Mouse (Mus musculus) MEL (cell line): Measurements from ENCODE around the gene Mtg2. TPM values are rescaled to one million over a fixed set of nuclear protein-coding genes. Genes with fewer than 3 reads are reported as not detected.

Experiments used
- DNase-seq: peaks from one replicate; pipeline ENCODE4 v3.0.0; 2011; ENCODE audit warnings: low read depth, low spot score
- H3K27ac ChIP-seq: 2 replicates; pipeline ENCODE4 v1.5.1; 2012; ENCODE audit warnings: low read depth, mild to moderate bottlenecking, control low read depth, low read length, moderate library complexity; ENCODE audit not compliant: control insufficient read depth
- H3K27me3 ChIP-seq, 2 experiments: fragments of 150-350 bp in 1 of 2; sonication (generic) in 1 of 2; 2 replicates each; pipeline ENCODE4 v1.6.1; 2012; ENCODE audit warnings: low read length in 2 of 2, mild to moderate bottlenecking in 2 of 2, improper control_type of control experiment in 1 of 2, moderate library complexity in 1 of 2; ENCODE audit not compliant: insufficient read depth in 2 of 2, control insufficient read depth in 1 of 2
- H3K36me3 ChIP-seq, 2 experiments: 2 replicates each; pipeline ENCODE4 v1.6.1; 2012 to 2014; ENCODE audit warnings: low read length in 2 of 2, improper control_type of control experiment in 1 of 2, inconsistent platforms in 1 of 2, mild to moderate bottlenecking in 1 of 2; ENCODE audit not compliant: insufficient read depth in 2 of 2, control insufficient read depth in 1 of 2
- H3K4me1 ChIP-seq, 2 experiments: fragments of 150-350 bp in 1 of 2; sonication (generic) in 1 of 2; 2 replicates each; pipeline ENCODE4 v1.6.1; 2012; ENCODE audit warnings: low read length in 2 of 2, improper control_type of control experiment in 1 of 2, mild to moderate bottlenecking in 1 of 2; ENCODE audit not compliant: insufficient read depth in 2 of 2, control insufficient read depth in 1 of 2
- H3K4me3 ChIP-seq, 2 experiments: fragments of 150-350 bp in 1 of 2; sonication (generic) in 1 of 2; 2 replicates each; pipeline ENCODE4 v1.5.1; 2012; ENCODE audit warnings: low read depth in 2 of 2, low read length in 2 of 2, mild to moderate bottlenecking in 2 of 2, moderate library complexity in 2 of 2, control low read depth in 1 of 2, improper control_type of control experiment in 1 of 2; ENCODE audit not compliant: control insufficient read depth in 1 of 2, insufficient read depth in 1 of 2
- H3K79me2 ChIP-seq: 2 replicates; pipeline ENCODE4 v1.6.1; 2012; ENCODE audit warnings: mild to moderate bottlenecking, low read length, moderate library complexity; ENCODE audit not compliant: control insufficient read depth, poor library complexity, insufficient read depth
- H3K9ac ChIP-seq: 2 replicates; pipeline ENCODE4 v1.6.1; 2012; ENCODE audit warnings: low read depth, mild to moderate bottlenecking, control low read depth, low read length, moderate library complexity; ENCODE audit not compliant: control insufficient read depth, poor library complexity, severe bottlenecking
- H3K9me3 ChIP-seq: fragments of 150-350 bp; sonication (generic); replicated peaks from 2 replicates; pipeline ENCODE4 v1.6.1; 2012; ENCODE audit warnings: mild to moderate bottlenecking, low read length, improper control_type of control experiment, moderate library complexity; ENCODE audit not compliant: insufficient read depth
- E2F4 ChIP-seq: IDR thresholded peaks from 2 replicates; pipeline ENCODE4 v1.6.1; 2011; ENCODE audit warnings: low read depth, low read length, improper control_type of control experiment, borderline replicate concordance
- EP300 ChIP-seq, 2 experiments: IDR thresholded peaks; 2 replicates each; pipeline ENCODE4 v1.6.1; 2011; ENCODE audit warnings: improper control_type of control experiment in 2 of 2, low read length in 2 of 2, low read depth in 1 of 2, mild to moderate bottlenecking in 1 of 2
- GABPA ChIP-seq: IDR thresholded peaks from 2 replicates; pipeline ENCODE4 v1.6.1; 2012; ENCODE audit warnings: low read depth, mild to moderate bottlenecking, inconsistent platforms, low read length, improper control_type of control experiment, moderate library complexity
- GATA1 ChIP-seq: IDR thresholded peaks from 2 replicates; pipeline ENCODE4 v1.6.1; 2011; ENCODE audit warnings: low read depth, low read length, improper control_type of control experiment
- MAX ChIP-seq: IDR thresholded peaks from 2 replicates; pipeline ENCODE4 v1.6.1; 2011; ENCODE audit warnings: low read length, improper control_type of control experiment
- MAZ ChIP-seq: IDR thresholded peaks from 2 replicates; pipeline ENCODE4 v1.6.1; 2012; ENCODE audit warnings: low read depth, mild to moderate bottlenecking, inconsistent platforms, low read length, improper control_type of control experiment
- MEF2A ChIP-seq: IDR thresholded peaks from 2 replicates; pipeline ENCODE4 v1.6.1; 2014; ENCODE audit warnings: low read depth, mild to moderate bottlenecking, inconsistent platforms, low read length, improper control_type of control experiment; ENCODE audit not compliant: poor library complexity, insufficient replicate concordance, severe bottlenecking; ENCODE audit errors: extremely low read depth
- MXI1 ChIP-seq: IDR thresholded peaks from 2 replicates; pipeline ENCODE4 v1.6.1; 2011; ENCODE audit warnings: mild to moderate bottlenecking, low read depth, low read length, improper control_type of control experiment
- NRF1 ChIP-seq: IDR thresholded peaks from 2 replicates; pipeline ENCODE4 v1.6.1; 2014; ENCODE audit warnings: low read depth, mild to moderate bottlenecking, inconsistent platforms, low read length, improper control_type of control experiment, moderate library complexity; ENCODE audit not compliant: poor library complexity, insufficient read depth, severe bottlenecking
- POLR2A ChIP-seq, 2 experiments: IDR thresholded peaks; 2 replicates each; pipeline ENCODE4 v1.6.1; 2011 to 2012; ENCODE audit warnings: low read length in 2 of 2, mild to moderate bottlenecking in 2 of 2, control low read depth in 1 of 2, improper control_type of control experiment in 1 of 2, low read depth in 1 of 2, moderate library complexity in 1 of 2; ENCODE audit not compliant: control insufficient read depth in 1 of 2, insufficient read depth in 1 of 2, poor library complexity in 1 of 2
- POLR2AphosphoS2 ChIP-seq: IDR thresholded peaks from 2 replicates; pipeline ENCODE4 v1.6.1; 2011; ENCODE audit warnings: low read length, improper control_type of control experiment
- POLR2AphosphoS5 ChIP-seq: IDR thresholded peaks from 2 replicates; pipeline ENCODE4 v1.6.1; 2012; ENCODE audit warnings: low read depth, borderline replicate concordance, mild to moderate bottlenecking, inconsistent platforms, low read length, moderate library complexity, mixed read lengths
- RCOR1 ChIP-seq: IDR thresholded peaks from 2 replicates; pipeline ENCODE4 v1.6.1; 2012; ENCODE audit warnings: low read depth, mild to moderate bottlenecking, inconsistent platforms, low read length, improper control_type of control experiment
- SIN3A ChIP-seq: IDR thresholded peaks from 2 replicates; pipeline ENCODE4 v1.6.1; 2012; ENCODE audit warnings: low read length, improper control_type of control experiment, inconsistent platforms
- TAL1 ChIP-seq: IDR thresholded peaks from 2 replicates; pipeline ENCODE4 v1.6.1; 2012; ENCODE audit warnings: mild to moderate bottlenecking, inconsistent platforms, low read length, moderate library complexity, mixed read lengths
- TBP ChIP-seq: IDR thresholded peaks from 2 replicates; pipeline ENCODE4 v1.8.0; 2011; ENCODE audit warnings: low read depth, low read length, improper control_type of control experiment
- TCF12 ChIP-seq: IDR thresholded peaks from 2 replicates; pipeline ENCODE4 v1.6.1; 2014; ENCODE audit warnings: low read depth, mild to moderate bottlenecking, inconsistent platforms, low read length, improper control_type of control experiment, moderate library complexity
- ZMIZ1 ChIP-seq: IDR thresholded peaks from 2 replicates; pipeline ENCODE4 v1.6.1; 2012; ENCODE audit warnings: low read depth, mild to moderate bottlenecking, inconsistent platforms, low read length, improper control_type of control experiment, moderate library complexity
- ZNF384 ChIP-seq: IDR thresholded peaks from 2 replicates; pipeline ENCODE4 v1.6.1; 2012; ENCODE audit warnings: low read depth, mild to moderate bottlenecking, inconsistent platforms, low read length, improper control_type of control experiment
- polyA plus RNA-seq, 2 experiments: library from polyadenylated mRNA; stranded (reverse) in 1 of 2; unstranded in 1 of 2; fragments of >175 nt in 1 of 2; fragments of >200 nt in 1 of 2; gene quantifications; 2 replicates each; pipeline versions ENCODE4 v1.2.1 to v1.2.4; 2012; ENCODE audit warnings: low replicate concordance in 2 of 2, low read depth in 1 of 2; ENCODE audit not compliant: insufficient read length in 2 of 2, insufficient read depth in 1 of 2, missing spikeins in 1 of 2
- total RNA-seq: library from RNA; depleted of rRNA; stranded (reverse); fragments of 300-350 nt; gene quantifications from 2 replicates; pipeline ENCODE4 v1.2.3, GENCODE M21; 2012

Gene Mtg2
- total and polyA plus RNA-seq, 3 experiments: 30.9 to 35.2 TPM; not detected in 1

GRCm38 (mm10) chr2:180077622-180078021 is 7.2 kb downstream of the Mtg2 start:
- Histone ChIP-seq H3K9me3 (no peaks in the 10 kb centered on the region), H3K4me1 (no peaks in the 10 kb centered on the region), H3K9ac (no peak overlapping the region), H3K27me3 (no peaks in the 10 kb centered on the region), H3K79me2 (no peaks in the 10 kb centered on the region), H3K36me3 (peaks cover 0 to 2% of the 10 kb centered on the region in 2 experiments; a peak in 2 of 4 replicates), H3K4me3 (no peak overlapping the region), H3K27ac (no peak overlapping the region)
- TF ChIP-seq GABPA (no peak), TAL1 (no peak), POLR2A (IDR thresholded peaks at IDR 0.05; ENCODE audit: control insufficient read depth in 1 of 2, insufficient read depth in 1 of 2, low read depth in 1 of 2, low read length in 2 of 2, poor library complexity in 1 of 2) (no peak), MAZ (no peak), ZNF384 (no peak), MAX (no peak), E2F4 (no peak), ZMIZ1 (no peak), SIN3A (no peak), POLR2AphosphoS5 (no peak), MEF2A (no peak), EP300 (IDR thresholded peaks at IDR 0.05; ENCODE audit: low read depth in 1 of 2, low read length in 2 of 2) (no peak), TBP (no peak), MXI1 (no peak), POLR2AphosphoS2 (no peak), RCOR1 (no peak)
- no peak for DNase-seq

GRCm38 (mm10) chr2:180080680-180081079 is 10.3 kb downstream of the Mtg2 start:
- Histone ChIP-seq H3K27me3 (no peaks in the 10 kb centered on the region), H3K79me2 (no peaks in the 10 kb centered on the region), H3K9ac (no peak overlapping the region), H3K4me3 (no peak overlapping the region), H3K4me1 (no peaks in the 10 kb centered on the region), H3K9me3 (no peaks in the 10 kb centered on the region), H3K36me3 (no peaks in the 10 kb centered on the region; a peak in 1 of 4 replicates), H3K27ac (no peak overlapping the region)
- DNase-seq: no peak
- TF ChIP-seq TBP (no peak), ZNF384 (no peak), NRF1 (no peak), GATA1 (no peak), TCF12 (no peak), POLR2AphosphoS2 (no peak)
